Mouse (Mus musculus): ENCODE data around the gene Tnfrsf22.

Tnfrsf22 gene

GRCm38 (mm10) chr7:143631503-143631902 lies 18.0 kb downstream of the Tnfrsf22 start:
- DNase-seq (ENCODE audit: low spot score in 2 of 2): no peak

GRCm38 (mm10) chr7:143629501-143629900 lies 20.0 kb downstream of the Tnfrsf22 start:
- no peak for DNase-seq (ENCODE audit: low spot score in 2 of 2)

DNA sequence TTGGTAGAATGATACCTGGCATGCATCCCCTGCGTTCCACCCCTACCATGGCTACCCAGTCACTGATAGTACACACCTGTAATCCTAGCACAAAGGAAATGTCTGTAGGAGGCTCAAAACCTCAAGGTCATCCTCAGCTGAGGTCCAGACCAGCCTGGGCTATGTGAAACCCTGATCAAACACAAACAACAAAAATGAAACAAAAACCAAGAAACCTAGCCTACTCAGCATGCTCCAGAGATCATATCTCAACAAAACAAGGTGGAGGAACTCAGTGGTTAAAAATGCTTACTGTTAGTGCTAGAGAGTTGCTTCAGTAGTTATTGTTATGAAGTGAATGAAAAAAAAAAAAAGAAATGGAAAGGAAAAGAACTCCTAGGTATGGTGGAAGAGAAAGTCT lies 20.9 kb downstream of the Tnfrsf22 start, which contains the start of gene Tnfrsf26:
Tnfrsf26 (minus strand) TSS at position 183 of the 400 bp plus-strand sequence.
- no peak for DNase-seq (ENCODE audit: low spot score in 2 of 2)

GRCm38 (mm10) chr7:143627555-143628286 lies 21.7 kb downstream of the Tnfrsf22 start:
- DNase-seq (ENCODE audit: low spot score in 2 of 2): no peak

- DNase-seq (ENCODE audit: low spot score in 2 of 2): no peak
These were observed 23.3 kb downstream of the Tnfrsf22 start for GRCm38 (mm10) chr7:143626178-143626577.

- DNase-seq (ENCODE audit: low spot score in 2 of 2): no peak
These were observed 24.3 kb downstream of the Tnfrsf22 start for GRCm38 (mm10) chr7:143625151-143625550.

- DNase-seq (ENCODE audit: low spot score in 2 of 2): no peak
These were observed 24.9 kb downstream of the Tnfrsf22 start for GRCm38 (mm10) chr7:143624561-143624960.

DNA sequence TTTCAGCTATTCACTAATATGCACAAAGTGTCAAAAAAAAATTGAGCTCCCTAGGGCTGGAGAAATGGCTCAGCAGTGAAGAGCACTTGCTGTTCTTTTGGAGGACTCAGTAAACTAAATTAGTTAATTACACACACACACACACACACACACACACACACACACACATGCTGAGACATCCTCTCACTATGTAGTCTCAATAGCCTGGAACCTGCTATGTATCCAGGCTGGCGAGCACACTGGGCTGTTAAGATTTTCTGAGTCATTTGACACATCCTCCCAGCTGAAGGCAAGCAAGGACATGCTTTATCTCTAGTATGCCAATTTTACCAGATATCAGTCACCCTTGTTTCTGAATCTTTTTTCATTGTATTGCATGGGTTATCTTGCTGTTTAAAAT lies 28.5 kb downstream of the Tnfrsf22 start:
- peak in 1 of 2 experiments; percentile 25 for DNase-seq (ENCODE audit: low spot score in 2 of 2)

- no peak for DNase-seq (ENCODE audit: low spot score in 2 of 2)
These were observed 34.9 kb downstream of the Tnfrsf22 start for GRCm38 (mm10) chr7:143614404-143615135.

- DNase-seq (ENCODE audit: low spot score in 2 of 2): no peak
These were observed 37.2 kb downstream of the Tnfrsf22 start for GRCm38 (mm10) chr7:143612215-143612614.

- DNase-seq (ENCODE audit: low spot score in 2 of 2): no peak
These were observed 44.1 kb downstream of the Tnfrsf22 start for GRCm38 (mm10) chr7:143605321-143605720.

- no peak for DNase-seq (ENCODE audit: low spot score in 2 of 2)
These were observed 44.6 kb downstream of the Tnfrsf22 start for GRCm38 (mm10) chr7:143604889-143605288.

DNA sequence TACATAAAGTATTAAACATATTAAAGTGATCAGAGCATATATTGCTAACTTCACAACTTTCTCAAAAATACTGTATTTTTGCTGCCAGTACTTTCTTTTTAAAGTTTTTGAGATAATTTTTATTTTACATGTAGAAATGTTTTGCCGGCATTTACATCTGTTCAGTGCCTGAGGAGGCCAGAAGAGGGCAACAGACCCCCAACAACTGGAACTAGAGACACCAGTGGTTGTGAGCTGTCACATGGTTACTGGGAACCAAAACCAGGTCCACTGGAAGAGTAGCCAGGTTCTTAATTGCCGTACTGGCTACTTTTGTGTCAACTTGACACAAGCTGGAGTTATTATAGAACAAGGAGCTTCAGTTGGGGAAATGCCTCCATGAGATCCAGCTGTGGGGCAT lies 47.8 kb downstream of the Tnfrsf22 start:
- DNase-seq (ENCODE audit: low spot score in 2 of 2): no peak

GRCm38 (mm10) chr7:143600231-143600740 lies 49.2 kb downstream of the Tnfrsf22 start:
- no peak for DNase-seq (ENCODE audit: low spot score in 2 of 2)

- peak; percentile 91 to 92 for DNase-seq (ENCODE audit: low spot score in 2 of 2)
These were observed 49.8 kb downstream of the Tnfrsf22 start, which contains the start of gene Cars for GRCm38 (mm10) chr7:143599428-143600230. Cars (minus strand) TSS chr7:143600090.

DNA sequence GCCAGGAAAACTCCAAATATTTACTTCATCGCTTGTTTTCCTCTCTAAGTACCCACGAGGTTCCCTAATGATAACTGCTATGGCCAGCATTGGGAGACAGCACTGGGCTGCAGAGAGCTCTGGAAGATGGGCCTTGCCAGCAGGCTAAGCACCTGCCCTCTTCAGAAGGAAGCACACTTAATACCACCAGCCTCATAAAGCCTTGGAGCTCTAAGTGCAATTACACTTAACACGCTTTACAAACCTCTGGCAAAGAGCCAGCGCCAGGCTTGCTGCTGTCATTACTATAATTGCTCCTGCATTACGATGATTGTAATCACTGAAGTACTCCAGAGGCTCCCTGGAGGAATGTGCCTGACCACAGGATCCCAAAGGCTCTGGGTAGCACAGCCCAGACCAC lies 54.6 kb downstream of the Tnfrsf22 start:
- DNase-seq (ENCODE audit: low spot score in 2 of 2): no peak

DNA sequence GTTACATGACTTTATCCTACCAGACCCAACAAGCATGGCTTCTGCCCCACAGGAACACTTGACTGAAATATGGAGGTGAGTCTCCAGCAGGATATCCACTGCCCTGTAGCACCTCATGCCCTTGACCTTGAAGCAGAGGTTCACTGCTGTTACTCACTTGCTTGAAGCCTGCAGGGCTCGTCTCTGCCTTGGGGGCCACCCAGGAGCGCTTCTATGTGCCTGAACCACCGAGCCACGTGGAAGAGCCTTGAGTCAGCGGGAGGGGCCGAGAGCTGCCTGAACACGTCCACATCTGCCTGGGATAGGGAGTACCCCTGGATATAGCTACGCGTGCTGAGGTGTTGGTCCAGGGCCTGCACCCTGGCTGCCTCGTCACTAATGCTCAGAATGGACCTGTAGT lies 57.2 kb downstream of the Tnfrsf22 start:
- DNase-seq (ENCODE audit: low spot score in 2 of 2): peak; percentile 24 to 34

DNA sequence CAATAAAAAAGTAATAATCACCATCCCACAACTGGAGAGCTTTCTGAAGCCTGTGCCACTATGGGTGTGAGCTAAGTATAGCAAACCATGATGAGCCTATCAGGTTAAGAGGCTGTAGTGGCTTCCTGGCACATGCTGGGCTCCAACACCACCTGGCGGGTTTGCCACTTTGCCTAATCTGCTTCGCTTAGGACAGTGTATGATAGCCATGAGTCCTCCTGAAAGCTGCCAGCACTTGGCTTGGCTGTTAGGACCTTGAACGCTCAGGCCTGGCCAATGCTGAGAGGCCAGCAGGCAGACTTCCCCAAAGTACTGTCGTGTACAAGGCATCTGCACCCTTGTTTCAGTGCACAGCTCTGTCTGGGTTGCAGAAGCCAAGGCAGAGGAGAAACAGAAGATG lies 61.5 kb downstream of the Tnfrsf22 start:
- DNase-seq (ENCODE audit: low spot score in 2 of 2): no peak

DNA sequence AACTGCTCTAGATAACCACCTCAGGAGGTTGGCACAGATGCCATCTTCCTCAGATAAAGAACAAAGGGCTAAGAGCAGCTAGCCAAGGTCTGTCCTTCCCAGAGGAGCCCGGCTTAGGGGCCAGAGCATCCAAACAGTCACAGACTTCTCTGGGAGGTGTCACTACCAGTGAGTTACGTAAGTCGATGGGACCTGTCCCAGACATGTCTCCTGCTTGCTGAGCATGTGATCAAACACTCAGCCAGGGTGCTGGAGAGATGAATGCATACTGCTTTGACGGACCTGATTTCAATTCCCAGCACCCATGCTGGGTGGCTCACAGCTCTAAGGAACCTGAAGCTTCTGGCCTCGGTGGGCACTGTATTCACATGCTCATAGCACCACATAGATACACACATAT lies 61.9 kb downstream of the Tnfrsf22 start:
- no peak for DNase-seq (ENCODE audit: low spot score in 2 of 2)

All from urinary bladder, adult 18-20 months (tissue).